Mouse (Mus musculus) gastrocnemius, adult 2 months (tissue): Measurements from ENCODE around the gene Cox10. TPM values are rescaled to one million over a fixed set of nuclear protein-coding genes. Genes with fewer than 3 reads are reported as not detected.

Experiments used
- DNase-seq: peaks from one replicate; pipeline ENCODE4 v3.0.0; 2022
- H3K27ac ChIP-seq: fragments of 200-600 bp; 2 replicates; pipeline ENCODE4 v1.8.1; 2022; ENCODE audit warnings: mild to moderate bottlenecking
- H3K4me3 ChIP-seq: fragments of 200-600 bp; 2 replicates; pipeline ENCODE4 v1.8.1; 2022; ENCODE audit warnings: mild to moderate bottlenecking, moderate library complexity
- CTCF ChIP-seq: fragments of 200-600 bp; IDR thresholded peaks from 2 replicates; pipeline ENCODE4 v1.8.1; 2022; ENCODE audit warnings: antibody characterized with exemption, mild to moderate bottlenecking, moderate library complexity
- intact Hi-C: fragments of 180-260 bp; cut with DNase I; formaldehyde crosslinking; loops from one replicate; pipeline ENCODE4 v1.15.1; 2025
- total RNA-seq, 2 experiments: library from RNA; stranded (reverse); gene quantifications; 2 replicates each; pipeline ENCODE4 v1.2.3; 2021

Cox10 gene
- total RNA-seq, 2 experiments from 2014 or later, result 37.3 to 51.9 TPM

DNA sequence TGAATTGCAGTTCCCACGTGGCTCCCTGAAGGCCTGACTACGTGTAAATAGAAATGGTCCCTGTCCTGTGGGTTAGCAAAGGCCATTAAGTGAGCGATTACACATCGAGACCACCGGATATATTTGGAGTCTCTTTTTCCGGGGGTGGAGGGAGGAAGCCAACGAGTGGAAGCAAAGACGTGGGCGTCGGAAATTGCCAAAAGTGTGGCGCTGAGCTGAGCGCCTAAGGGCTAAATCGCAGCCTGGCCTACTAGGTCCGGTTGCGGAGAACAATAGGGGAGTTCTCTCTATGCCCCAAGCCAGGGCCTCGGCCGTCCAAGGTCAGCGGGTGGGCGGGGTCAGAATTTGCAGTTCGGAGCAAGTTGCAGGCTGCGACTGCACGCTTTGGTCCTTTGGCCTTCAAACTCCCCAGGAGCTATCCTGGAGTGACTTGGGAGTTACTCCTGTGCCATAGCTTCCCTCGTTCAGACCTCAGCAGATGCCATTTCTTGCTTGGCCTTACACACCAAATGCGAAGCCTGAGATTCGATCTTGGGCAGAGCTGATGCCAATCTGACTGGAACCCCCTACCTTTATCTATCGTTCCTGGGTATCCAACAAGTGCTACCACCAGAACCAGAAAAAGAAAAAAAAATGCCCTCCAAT, 154.9 kb downstream of the Cox10 start:
- no peak for DNase-seq
- TF ChIP-seq CTCF, result no peak
- intact Hi-C loops, result loop anchor here (10.0 kb wide), 3 partner anchors 300 to 1040 kb away; no protein-coding TSS in a partner anchor
- no peak overlapping the region for H3K27ac ChIP-seq
- peak overlapping the region; percentile 59; the same call in 1 of the 2 replicates for H3K4me3 ChIP-seq

- intact Hi-C loops, result loop anchor here (10.0 kb wide), 3 partner anchors 301 to 1041 kb away; no protein-coding TSS in a partner anchor
- DNase-seq, result no peak
These were observed 155.9 kb downstream of the Cox10 start for GRCm38 (mm10) chr11:63923386-63923785.

DNA sequence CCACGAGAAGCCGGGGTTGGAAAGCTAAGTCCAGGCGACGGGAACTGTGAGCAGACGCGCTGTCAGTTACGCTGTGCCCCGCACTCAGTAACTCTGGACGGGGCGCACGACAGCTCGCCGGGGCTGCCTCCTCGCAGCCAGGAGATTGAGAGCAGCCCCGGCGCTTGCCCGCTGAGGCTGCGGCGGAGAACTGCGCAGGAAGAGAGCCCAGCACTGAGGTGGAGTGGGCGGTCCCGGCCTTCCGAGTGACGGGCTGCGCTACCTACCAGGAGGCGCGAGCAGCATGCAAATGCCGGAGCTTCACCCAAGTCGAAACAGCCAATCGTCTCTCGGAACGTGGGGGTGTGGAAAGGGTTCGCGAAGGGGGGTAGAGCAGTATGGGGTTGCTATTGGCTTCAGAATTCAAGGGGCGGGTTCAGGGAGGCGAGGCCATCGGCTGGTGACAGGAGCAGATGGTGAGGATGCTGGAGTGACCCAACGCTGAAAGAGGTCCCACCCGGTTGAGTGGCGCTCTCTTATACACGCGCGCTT, 157.1 kb downstream of the Cox10 start, which contains the start of gene Hs3st3b1:
Gene Hs3st3b1 (minus strand): TSS at position 200 of the 531 bp plus-strand sequence.
- intact Hi-C loops, result loop anchor here (10.0 kb wide), 3 partner anchors 303 to 1043 kb away; no protein-coding TSS in a partner anchor
- no peak for TF ChIP-seq CTCF
- H3K4me3 ChIP-seq, result peak within 1 kb of the TSS; percentile 80
- DNase-seq, result peak; percentile 95
- H3K27ac ChIP-seq, result peak within 1 kb of the TSS; percentile 56

More at GRCm38 (mm10) chr11:63923386-63923785, 155.9 kb downstream of the Cox10 start:
- Histone ChIP-seq H3K27ac (no peak overlapping the region), H3K4me3 (peak overlapping the region; percentile 59)
- no peak for TF ChIP-seq CTCF

GRCm38 (mm10) chr11:63921044-63921951, 158.0 kb downstream of the Cox10 start:
- intact Hi-C loops, result loop anchor here (10.0 kb wide), 3 partner anchors 304 to 1044 kb away; no protein-coding TSS in a partner anchor
- Histone ChIP-seq H3K27ac (peak overlapping the region; percentile 56), H3K4me3 (peak overlapping the region; percentile 80)
- DNase-seq, result peak; percentile 54
- TF ChIP-seq CTCF, result no peak

DNA sequence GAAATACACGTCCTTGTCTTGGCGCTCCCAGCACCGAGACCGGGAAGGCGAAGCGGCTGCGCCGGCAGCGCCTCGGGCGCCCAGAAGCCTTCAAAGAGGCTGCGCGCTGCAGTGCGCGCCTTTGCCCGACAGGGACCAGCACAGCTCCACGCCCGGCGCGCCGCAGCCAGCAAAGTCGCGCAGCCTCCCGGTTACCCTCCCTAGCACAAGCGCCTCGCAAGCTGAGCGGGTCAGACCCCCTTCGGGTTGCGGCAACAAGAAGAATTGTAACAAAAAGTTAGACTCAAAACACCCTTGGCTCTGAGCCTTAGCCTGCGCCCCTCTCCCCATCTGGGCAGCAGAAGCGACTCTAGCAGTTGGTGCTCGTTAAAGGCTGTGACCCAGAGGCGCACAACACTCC, 158.7 kb downstream of the Cox10 start:
- TF ChIP-seq CTCF, result peak; percentile 90
- intact Hi-C loops, result loop anchor here (10.0 kb wide), 3 partner anchors 304 to 1044 kb away; no protein-coding TSS in a partner anchor
- DNase-seq, result peak; percentile 85
- peak overlapping the region; percentile 80 for H3K4me3 ChIP-seq
- H3K27ac ChIP-seq, result no peak overlapping the region

- TF ChIP-seq CTCF, result no peak
- peak overlapping the region; percentile 16; the same call in 1 of the 2 replicates for H3K4me3 ChIP-seq
- DNase-seq, result no peak
- intact Hi-C loops, result loop anchor here (10.0 kb wide), 3 partner anchors 305 to 1045 kb away; no protein-coding TSS in a partner anchor
- no peak overlapping the region for H3K27ac ChIP-seq
These were observed 159.8 kb downstream of the Cox10 start for GRCm38 (mm10) chr11:63919211-63920098.

DNA sequence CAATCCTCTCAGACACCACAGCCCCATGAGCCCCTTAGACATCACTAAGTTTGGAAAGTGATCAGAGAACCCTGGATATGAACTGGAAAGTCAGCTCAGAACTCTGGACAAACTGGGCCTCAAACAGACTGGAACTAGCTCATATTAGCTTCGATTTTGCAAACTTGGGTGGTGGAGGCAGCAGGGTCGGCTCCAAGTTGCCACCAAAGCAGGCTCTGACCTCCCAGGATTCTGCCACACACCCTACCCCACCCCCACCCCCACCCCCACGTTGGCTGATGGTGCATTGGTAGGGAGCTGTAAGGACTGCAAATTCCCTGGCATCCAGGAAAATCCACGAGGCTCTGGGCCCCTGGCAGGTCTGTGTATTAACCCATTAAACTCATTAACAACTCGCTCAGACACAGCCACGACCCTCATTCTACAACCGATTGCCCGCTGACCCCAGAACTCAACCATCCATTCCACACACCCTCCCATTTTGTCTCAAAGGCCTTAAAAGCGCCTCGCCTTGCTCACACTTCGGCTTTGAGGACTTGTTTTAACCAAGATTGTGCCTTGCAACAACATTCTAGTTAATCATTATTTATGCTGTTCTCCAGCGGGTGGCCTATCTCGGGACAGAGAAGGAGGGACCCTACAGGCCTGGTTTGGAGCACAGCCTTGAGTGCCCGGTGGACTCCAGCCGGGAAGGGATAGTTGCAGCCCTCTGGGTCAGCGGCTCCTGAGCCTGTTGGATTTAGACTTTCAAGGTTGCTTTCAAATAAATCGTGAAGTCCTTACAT, 160.8 kb downstream of the Cox10 start:
- no peak for TF ChIP-seq CTCF
- no peak overlapping the region for H3K4me3 ChIP-seq
- no peak overlapping the region for H3K27ac ChIP-seq
- no peak for DNase-seq
- intact Hi-C loops, result no loop called here

DNA sequence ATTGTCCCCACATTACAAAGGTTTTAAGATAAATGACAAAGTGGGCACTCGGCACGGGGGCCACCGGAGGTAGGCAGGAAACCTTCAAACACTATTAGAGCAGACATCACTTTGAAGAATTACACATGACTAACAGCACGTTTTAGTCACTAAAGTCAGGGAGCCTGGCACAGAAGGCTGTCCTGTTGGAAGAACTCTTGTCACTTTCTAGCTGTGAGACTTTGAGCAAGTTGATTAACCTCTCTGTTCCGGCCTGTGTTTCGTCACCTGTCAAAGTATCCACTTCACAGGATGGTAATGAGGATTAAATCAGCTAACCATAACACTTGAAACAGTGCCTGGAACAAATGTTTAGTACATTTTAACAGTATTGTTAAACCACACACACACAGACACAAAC, 161.7 kb downstream of the Cox10 start:
- H3K4me3 ChIP-seq, result no peak overlapping the region
- no peak for TF ChIP-seq CTCF
- H3K27ac ChIP-seq, result no peak overlapping the region
- intact Hi-C loops, result no loop called here
- no peak for DNase-seq

GRCm38 (mm10) chr11:63914388-63914787, 164.9 kb downstream of the Cox10 start:
- Histone ChIP-seq H3K4me3 (peak overlapping the region; percentile 70), H3K27ac (no peak overlapping the region)
- intact Hi-C loops, result no loop called here

GRCm38 (mm10) chr11:63913936-63914335, 165.3 kb downstream of the Cox10 start:
- peak overlapping the region; percentile 70 for H3K4me3 ChIP-seq
- TF ChIP-seq CTCF, result no peak
- H3K27ac ChIP-seq, result no peak overlapping the region
- intact Hi-C loops, result no loop called here
- DNase-seq, result no peak

More at GRCm38 (mm10) chr11:63914388-63914787, 164.9 kb downstream of the Cox10 start:
- DNase-seq, result peak; percentile 88
- TF ChIP-seq CTCF, result no peak

Other genes with a start within 250 kb of the Cox10 start
- gene Hs3st3b1, start 157.2 kb downstream of the Cox10 start, total RNA-seq, result under 1 TPM; 0.26 to 0.28 TPM